8 mouse cellular contexts compared by ENCODE assay signal in genomic region chr8:123333864-123334263, GRCm38 (mm10). TPM values are rescaled to one million over a fixed set of nuclear protein-coding genes. Genes with fewer than 3 reads are reported as not detected.
A peak's percentile ranks its signal among the peaks of the same experiment; 100 is the strongest.
DNase-seq lines count a peak whose midpoint lies in the region; ATAC-seq and TF ChIP-seq lines count a peak whose summit lies in the region.

No protein-coding gene starts in this region.

- no peaks in the 10 kb centered on the region for H3K36me3 ChIP-seq in forebrain, embryonic 12.5 days (replicated peaks)
- H3K36me3 ChIP-seq in limb, embryonic 13.5 days, result no peaks in the 10 kb centered on the region
- no peaks in the 10 kb centered on the region for H3K36me3 ChIP-seq in small intestine, adult 2 months (ENCODE audit: control insufficient read depth, insufficient read depth, low read length)

- H3K9me3 ChIP-seq in forebrain, embryonic 12.5 days, result no peaks in the 10 kb centered on the region
- H3K9me3 ChIP-seq in limb, embryonic 13.5 days, result no peaks in the 10 kb centered on the region

- H3K4me3 ChIP-seq in forebrain, embryonic 12.5 days (replicated peaks), result peak overlapping the region; percentile 86
- H3K4me3 ChIP-seq in limb, embryonic 13.5 days, result 0 out of 2 replicates have a peak overlapping the region, but pooled peaks have one; percentile 53
- H3K4me3 ChIP-seq in small intestine, adult 2 months (ENCODE audit: low read depth, low read length), result peak overlapping the region; percentile 56

- 2% methylated on average over 7 of the region's 7 CpGs for WGBS in forebrain, embryonic 12.5 days
- WGBS in limb, embryonic 13.5 days, result 8% methylated on average over 7 of the region's 7 CpGs
- 7% methylated on average over 7 of the region's 7 CpGs for WGBS in small intestine, adult 2 months

- H3K27ac ChIP-seq in forebrain, embryonic 12.5 days, result peak overlapping the region; percentile 90
- no peak overlapping the region for H3K27ac ChIP-seq in limb, embryonic 13.5 days
- peak overlapping the region; percentile 94 for H3K27ac ChIP-seq in small intestine, adult 2 months (ENCODE audit: insufficient read depth, low read depth, low read length)

- H3K9ac ChIP-seq in forebrain, embryonic 12.5 days, result peak overlapping the region; percentile 83
- no peak overlapping the region for H3K9ac ChIP-seq in limb, embryonic 13.5 days

- TF ChIP-seq POLR2A in small intestine, adult 2 months (IDR thresholded peaks at IDR 0.05; ENCODE audit: low read depth, low read length), result no peak

- H3K4me2 ChIP-seq in forebrain, embryonic 12.5 days, result peak overlapping the region; percentile 84
- no peak overlapping the region for H3K4me2 ChIP-seq in limb, embryonic 13.5 days (replicated peaks)

- intact Hi-C loops in left cerebral cortex, postnatal 4 days (cut with DNase I), result no loop called here

- peaks cover 26% of the 10 kb centered on the region for H3K4me1 ChIP-seq in forebrain, embryonic 12.5 days
- H3K4me1 ChIP-seq in limb, embryonic 13.5 days, result peaks cover 7% of the 10 kb centered on the region
- H3K4me1 ChIP-seq in small intestine, adult 2 months (ENCODE audit: control insufficient read depth, insufficient read depth, insufficient read length, low read length), result peaks cover 37% of the 10 kb centered on the region

- 0 out of 2 replicates have a peak, but pooled peaks cover 2% of the 10 kb centered on the region for H3K27me3 ChIP-seq in forebrain, embryonic 12.5 days
- peaks cover 37% of the 10 kb centered on the region for H3K27me3 ChIP-seq in limb, embryonic 13.5 days
- H3K27me3 ChIP-seq in small intestine, adult 2 months (ENCODE audit: control insufficient read depth, insufficient read depth, low read length), result 0 out of 2 replicates have a peak, but pooled peaks cover 4% of the 10 kb centered on the region

- DNase-seq in left cerebral cortex, postnatal 4 days, result peak; percentile 47
- DNase-seq in left cerebral cortex, adult 11 months (ENCODE audit: low spot score), result no peak
- DNase-seq in lung, postnatal 4 days, result no peak
- DNase-seq in spleen, postnatal 10 days (ENCODE audit: low spot score in 2 of 2), result no peak
- no peak for DNase-seq in retina, embryonic 14.5 days (ENCODE audit: low spot score)

- ATAC-seq in forebrain, embryonic 12.5 days (ENCODE audit: low FRiP score), result no peak
- ATAC-seq in limb, embryonic 13.5 days (ENCODE audit: low FRiP score, low read depth), result no peak

- no peak for TF ChIP-seq CTCF in small intestine, adult 2 months (IDR thresholded peaks at IDR 0.05; ENCODE audit: extremely low read depth, insufficient read length, insufficient replicate concordance, low read depth, low read length)

RNA-seq across cellular contexts. Expression of gene Spire2, which starts 1.4 kb away (rescaled TPM):
- total RNA-seq in left cerebral cortex, postnatal 4 days (2021), result 10 to 100 TPM; 25.4 to 27.0 TPM
- polyA plus RNA-seq in forebrain, embryonic 12.5 days (2016; fragmentation: Nextera tagmentation; extraction: Ambion mirVana), result 19.9 and 21.8 TPM in 2 replicates
- polyA plus RNA-seq in limb, embryonic 13.5 days (2015; fragmentation: Nextera tagmentation; extraction: Ambion mirVana), result 0.80 and 1.1 TPM in 2 replicates
- polyA plus RNA-seq in small intestine, adult 2 months (2012; rRNA removed), result 20.9 and 56.2 TPM in 2 replicates

RNA-seq across cellular contexts. Expression of gene Fanca, which starts 15.5 kb away (rescaled TPM):
- 10 to 100 TPM in 1 of 2 experiments, 1 to 10 TPM in 1; 9.1 to 10.7 TPM for total RNA-seq in left cerebral cortex, postnatal 4 days (2021)
- polyA plus RNA-seq in forebrain, embryonic 12.5 days (2016; fragmentation: Nextera tagmentation; extraction: Ambion mirVana), result 40.2 and 40.5 TPM in 2 replicates
- 26.4 and 27.2 TPM in 2 replicates for polyA plus RNA-seq in limb, embryonic 13.5 days (2015; fragmentation: Nextera tagmentation; extraction: Ambion mirVana)
- 10.9 and 14.1 TPM in 2 replicates for polyA plus RNA-seq in small intestine, adult 2 months (2012; rRNA removed)

RNA-seq across cellular contexts. Expression of gene Tcf25, which starts 39.7 kb away (rescaled TPM):
- 100 to 1,000 TPM; 334 to 346 TPM for total RNA-seq in left cerebral cortex, postnatal 4 days (2021)
- polyA plus RNA-seq in forebrain, embryonic 12.5 days (2016; fragmentation: Nextera tagmentation; extraction: Ambion mirVana), result 174 and 194 TPM in 2 replicates
- polyA plus RNA-seq in limb, embryonic 13.5 days (2015; fragmentation: Nextera tagmentation; extraction: Ambion mirVana), result 155 and 156 TPM in 2 replicates
- 82.6 and 128 TPM in 2 replicates for polyA plus RNA-seq in small intestine, adult 2 months (2012; rRNA removed)

Comparison
In these comparisons a context has a peak if more than half of its experiments do, and no peak if none do; other contexts are left out.
1. RNA of gene Spire2, which starts 1.4 kb away (polyA plus RNA-seq): 20.9 to 56.2 TPM in small intestine, adult 2 months and 19.9 to 21.8 TPM in forebrain, embryonic 12.5 days; 0.80 to 1.1 TPM in limb, embryonic 13.5 days; every median in the first group is over 10 times any median in the second.
2. Peak in every context shown above with its lines, with median percentiles within 50 percentile points of each other: H3K4me3 ChIP-seq.